Mouse (Mus musculus): ENCODE results near the gene Plppr3. TPM values are rescaled to one million over a fixed set of nuclear protein-coding genes. Genes with fewer than 3 reads are reported as not detected.
"Not testable (repeated sequence)": the region's sequence is repeated elsewhere in the genome, so short reads cannot be mapped to it uniquely, and the experiment has no call there.

Gene Plppr3
- total RNA-seq, 2 experiments from 2014 or later = 0.53 to 0.89 TPM

- no peak for DNase-seq
- intact Hi-C loops (cut with DNase I) = no loop called here
These were observed 33.0 kb upstream of the Plppr3 start for GRCm38 (mm10) chr10:79907415-79907814.

DNA sequence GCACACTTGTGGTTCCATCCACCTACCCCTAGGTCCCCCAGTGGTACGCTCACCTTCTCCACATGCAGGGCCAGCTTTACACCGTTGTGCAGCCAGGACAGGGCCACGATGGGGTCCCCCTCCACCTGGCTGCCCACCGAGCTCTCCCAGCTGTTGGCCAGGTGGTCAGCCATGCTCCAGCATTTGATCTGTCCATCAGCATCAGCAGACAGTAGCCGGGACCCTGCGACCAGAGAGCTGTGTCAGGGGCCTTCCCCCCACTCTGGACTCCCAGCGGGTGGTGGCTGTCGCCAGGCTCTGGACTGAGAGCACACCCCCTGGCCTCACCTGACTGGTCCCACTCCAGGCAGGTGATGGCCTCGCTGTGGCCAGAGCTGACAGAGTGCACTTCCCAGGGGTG, 32.3 kb upstream of the Plppr3 start:
- DNase-seq = no peak
- intact Hi-C loops (cut with DNase I) = no loop called here

- no peak for DNase-seq
- intact Hi-C loops (cut with DNase I) = no loop called here
These were observed 26.5 kb upstream of the Plppr3 start for GRCm38 (mm10) chr10:79900951-79901410.

- DNase-seq = no peak
- intact Hi-C loops (cut with DNase I) = no loop called here
These were observed 23.1 kb upstream of the Plppr3 start for GRCm38 (mm10) chr10:79897316-79898245.

GRCm38 (mm10) chr10:79896814-79897213, 22.4 kb upstream of the Plppr3 start:
- DNase-seq = no peak

DNA sequence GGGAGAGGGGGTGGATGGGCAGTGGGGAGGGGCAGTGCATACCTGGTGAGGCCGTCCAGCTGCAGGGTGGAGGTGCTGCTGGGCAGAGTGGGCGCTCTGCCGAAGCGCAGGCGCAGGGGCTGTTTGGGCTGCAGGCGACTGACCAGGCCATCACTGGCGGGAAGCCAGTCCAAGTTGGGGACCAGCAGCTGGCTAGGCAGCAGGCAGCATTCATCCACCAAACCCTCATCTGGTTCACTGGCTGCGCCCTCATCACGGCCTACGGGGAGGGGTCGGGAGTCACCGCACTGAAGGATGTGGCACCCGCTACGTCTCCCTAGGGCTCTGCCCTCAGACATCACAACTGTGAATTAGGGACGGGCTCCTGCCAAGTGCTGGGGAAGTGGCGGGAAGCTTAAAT, 21.9 kb upstream of the Plppr3 start:
- intact Hi-C loops (cut with DNase I) = no loop called here
- no peak for DNase-seq

More at GRCm38 (mm10) chr10:79896814-79897213, 22.4 kb upstream of the Plppr3 start:
- intact Hi-C loops (cut with DNase I) = no loop called here

DNA sequence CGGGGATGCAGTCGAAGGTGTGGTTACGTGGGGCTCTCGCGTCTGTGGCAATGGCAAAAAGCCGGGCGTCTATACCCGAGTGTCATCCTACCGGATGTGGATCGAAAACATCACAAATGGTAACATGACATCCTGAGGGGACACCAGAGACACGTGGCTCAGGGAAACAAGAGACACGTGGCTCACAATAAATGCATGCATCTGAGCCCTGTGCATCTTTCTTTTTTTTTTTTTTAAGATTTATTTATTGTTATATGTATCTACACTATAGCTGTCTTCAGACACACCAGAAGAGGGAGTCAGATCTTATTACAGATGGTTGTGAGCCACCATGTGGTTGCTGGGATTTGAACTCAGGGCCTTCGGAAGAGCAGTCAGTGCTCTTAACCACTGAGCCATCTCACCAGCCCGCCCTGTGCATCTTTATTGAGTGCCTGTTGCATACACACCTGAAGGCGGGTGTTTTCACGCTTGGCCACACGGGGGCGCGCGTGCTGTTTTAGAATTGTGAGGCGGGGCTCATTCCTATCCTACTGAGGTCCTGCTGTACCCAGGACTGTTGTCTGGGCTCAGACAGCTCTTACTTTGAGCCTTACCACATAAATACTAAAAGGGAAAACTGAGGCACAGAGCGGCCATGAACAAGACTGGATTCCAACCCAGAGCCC, 18.2 kb upstream of the Plppr3 start:
- intact Hi-C loops (cut with DNase I) = loop anchor here (1.0 kb wide), 2 partner anchors 33 to 66 kb away; no protein-coding TSS in a partner anchor
- DNase-seq = peak; percentile 70 to 87

GRCm38 (mm10) chr10:79890670-79891069, 16.2 kb upstream of the Plppr3 start, which contains the start of gene Cfd:
Gene Cfd, plus strand, starts transcription at chr10:79890853.
- intact Hi-C loops (cut with DNase I) = no loop called here
- DNase-seq = no peak

DNA sequence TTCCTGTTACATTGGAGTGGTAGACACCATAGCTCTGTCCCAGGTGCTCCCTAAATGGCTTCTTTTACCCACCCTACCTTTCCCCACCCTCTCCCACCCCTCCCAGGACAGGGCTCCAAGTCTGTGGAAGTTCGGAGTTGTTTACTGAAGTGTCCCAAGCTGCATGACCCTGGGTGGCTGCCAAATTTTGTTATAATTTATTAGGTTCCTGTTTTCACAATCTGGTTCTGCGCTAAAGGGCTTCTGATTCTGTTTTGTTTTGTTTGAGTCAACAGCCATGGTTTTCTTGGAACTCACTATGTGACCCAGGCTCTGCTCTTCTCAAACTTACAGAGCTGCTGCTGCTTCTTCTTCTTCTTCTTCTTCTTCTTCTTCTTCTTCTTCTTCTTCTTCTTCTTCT, 15.0 kb upstream of the Plppr3 start:
- DNase-seq = no peak
- intact Hi-C loops (cut with DNase I) = no loop called here

DNA sequence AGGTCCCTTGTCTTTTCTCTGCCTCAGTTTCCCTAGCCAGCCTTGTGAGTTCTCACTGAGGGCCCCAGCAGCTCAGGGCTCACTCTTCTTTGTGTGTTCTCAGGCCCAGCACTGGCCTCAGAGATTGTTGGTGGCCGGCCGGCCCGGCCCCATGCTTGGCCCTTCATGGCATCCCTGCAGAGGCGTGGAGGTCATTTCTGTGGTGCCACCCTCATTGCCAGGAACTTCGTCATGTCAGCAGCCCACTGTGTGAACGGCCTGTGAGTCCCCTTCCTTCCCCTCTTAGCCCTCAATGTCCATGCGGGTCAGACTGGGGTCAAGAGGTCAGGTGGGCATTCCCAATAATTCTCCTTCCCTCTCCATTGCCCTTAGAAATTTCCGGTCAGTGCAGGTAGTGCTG, 12.2 kb upstream of the Plppr3 start:
- DNase-seq = no peak
- intact Hi-C loops (cut with DNase I) = no loop called here

GRCm38 (mm10) chr10:79886054-79886453, 11.6 kb upstream of the Plppr3 start, which contains the start of gene Elane:
Gene Elane, plus strand, starts transcription at chr10:79886247.
- intact Hi-C loops (cut with DNase I) = no loop called here

DNA sequence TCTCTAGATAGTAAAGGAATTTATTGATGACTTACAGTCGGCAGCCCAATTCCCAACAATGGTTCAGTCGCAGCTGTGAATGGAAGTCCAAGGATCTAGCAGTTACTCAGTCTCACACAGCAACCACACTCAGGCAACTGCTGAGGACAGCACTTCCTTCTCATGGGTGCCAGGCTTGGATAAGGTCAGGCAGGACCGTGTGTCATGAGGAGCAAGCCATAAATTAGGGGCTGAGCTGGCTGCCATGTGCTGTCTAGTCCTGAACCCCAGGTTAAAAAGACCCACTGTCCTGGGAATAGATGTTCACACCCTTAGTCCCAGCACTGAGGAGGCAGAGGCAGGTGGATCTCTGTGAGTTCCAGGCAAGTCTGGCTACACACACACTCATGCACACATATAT, 10.5 kb upstream of the Plppr3 start:
- intact Hi-C loops (cut with DNase I) = loop anchor here (5.0 kb wide), 2 partner anchors 32 to 48 kb away; partner anchors contain the start of gene Kiss1r

More at GRCm38 (mm10) chr10:79886054-79886453, 11.6 kb upstream of the Plppr3 start, which contains the start of gene Elane:
- DNase-seq = no peak

DNA sequence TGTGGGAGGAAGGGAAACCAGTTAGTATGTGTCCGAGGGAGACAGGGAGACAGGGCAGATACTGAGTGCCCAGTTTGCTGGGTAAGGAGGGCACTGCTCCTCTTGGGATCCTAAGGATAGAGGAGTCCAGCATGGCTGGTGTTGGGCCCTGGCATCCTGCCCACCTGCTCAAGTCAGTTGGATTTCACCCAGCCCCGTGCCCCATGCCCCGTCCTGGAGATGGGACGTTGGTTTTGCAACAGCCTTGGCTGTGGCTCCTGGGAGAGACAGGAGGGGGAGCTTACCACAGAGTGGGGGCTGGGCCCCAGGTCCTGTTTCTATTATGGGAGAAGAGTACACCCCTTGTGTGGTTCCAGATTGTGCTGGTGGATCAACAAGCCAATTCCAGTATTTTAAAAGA, 10.0 kb upstream of the Plppr3 start:
- intact Hi-C loops (cut with DNase I) = loop anchor here (5.0 kb wide), 2 partner anchors 33 to 47 kb away; partner anchors contain the start of gene Kiss1r
- DNase-seq = peak; percentile 75 to 80

More for the DNA sequence above, 10.5 kb upstream of the Plppr3 start:
- DNase-seq = not testable (repeated sequence)

- peak; percentile 78 to 91 for DNase-seq
- intact Hi-C loops (cut with DNase I) = loop anchor here (5.0 kb wide), 2 partner anchors 34 to 46 kb away; partner anchors contain the start of gene Kiss1r
These were observed 9.1 kb upstream of the Plppr3 start for GRCm38 (mm10) chr10:79883297-79884084.

DNA sequence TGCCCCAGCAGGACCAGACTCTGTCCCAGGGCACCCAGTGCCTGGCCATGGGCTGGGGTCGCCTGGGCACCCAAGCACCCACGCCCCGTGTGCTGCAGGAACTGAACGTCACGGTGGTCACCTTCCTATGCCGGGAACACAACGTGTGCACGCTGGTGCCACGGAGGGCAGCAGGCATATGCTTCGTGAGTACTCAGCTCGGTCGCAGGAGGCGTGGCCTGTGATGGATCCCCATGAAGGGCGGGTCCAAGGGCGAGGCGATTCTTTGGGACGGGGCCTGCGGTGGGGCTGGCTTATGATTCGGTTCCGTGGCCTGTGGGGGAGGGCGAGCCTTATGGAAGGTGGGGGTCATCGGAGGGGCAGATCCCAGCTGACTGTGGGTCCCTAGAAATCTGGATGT, 7.5 kb upstream of the Plppr3 start:
- intact Hi-C loops (cut with DNase I) = loop anchor here (5.0 kb wide), 2 partner anchors 35 to 45 kb away; partner anchors contain the start of gene Kiss1r
- DNase-seq = no peak

- DNase-seq = no peak
- intact Hi-C loops (cut with DNase I) = loop anchor here (5.0 kb wide), 2 partner anchors 37 to 43 kb away; partner anchors contain the start of gene Kiss1r
These were observed 6.3 kb upstream of the Plppr3 start for GRCm38 (mm10) chr10:79880721-79881120.

DNA sequence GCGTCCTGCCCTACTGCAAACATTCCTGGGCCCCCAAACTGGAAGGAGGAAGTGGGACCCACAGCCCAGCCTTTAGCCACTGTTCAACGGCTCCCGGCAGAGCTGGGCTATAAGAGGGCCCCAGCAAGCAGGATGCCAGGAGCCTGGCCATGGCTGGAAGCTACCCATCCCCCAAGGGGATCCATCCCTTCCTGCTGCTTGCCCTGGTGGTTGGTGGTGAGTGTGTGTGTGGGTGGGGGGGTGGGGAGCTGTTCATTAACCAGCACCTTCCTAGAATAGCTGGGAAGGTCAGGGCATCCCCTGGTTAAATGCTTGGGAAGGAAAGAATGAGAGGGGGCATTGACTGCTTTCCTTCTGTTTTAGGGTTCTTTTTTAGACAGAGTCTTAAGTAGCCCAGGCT, 5.1 kb upstream of the Plppr3 start:
- DNase-seq = no peak

DNA sequence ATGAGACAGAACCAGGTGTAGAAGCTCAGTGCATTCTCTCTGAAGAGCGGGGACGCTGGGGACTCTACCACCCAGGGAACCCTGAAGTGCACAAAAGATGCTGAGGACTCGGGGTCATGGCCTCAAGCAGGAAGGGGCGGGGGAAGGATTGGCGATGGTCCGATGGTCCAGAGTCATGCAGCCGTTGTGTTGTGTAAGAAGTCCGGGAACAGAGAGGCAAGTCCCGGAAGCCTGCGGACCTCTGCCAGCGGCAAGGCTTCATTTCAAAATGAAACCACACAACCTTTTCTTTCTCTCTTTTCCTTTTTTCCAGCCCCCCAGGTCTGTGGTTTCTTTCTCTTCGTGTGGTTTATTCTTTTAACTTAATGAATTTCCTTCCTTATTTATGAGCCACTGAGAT, 3.3 kb upstream of the Plppr3 start:
- DNase-seq = no peak
- intact Hi-C loops (cut with DNase I) = no loop called here

More for the DNA sequence above, 5.1 kb upstream of the Plppr3 start:
- intact Hi-C loops (cut with DNase I) = no loop called here

- no peak for DNase-seq
- intact Hi-C loops (cut with DNase I) = no loop called here
These were observed 2.7 kb upstream of the Plppr3 start for GRCm38 (mm10) chr10:79877174-79877573.

- no peak for DNase-seq
- intact Hi-C loops (cut with DNase I) = no loop called here
These were observed 632 bp downstream of the Plppr3 start for GRCm38 (mm10) chr10:79873715-79874289.

All from heart, postnatal 10 days (tissue).